Mouse (Mus musculus) liver, embryonic 14.5 days (tissue): Measurements from ENCODE around the gene Ndufb7. TPM values are rescaled to one million over a fixed set of nuclear protein-coding genes. Genes with fewer than 3 reads are reported as not detected.

Source experiments
- ATAC-seq: fragments of 200-750 bp; cut with Nextera tagmentation; 2 replicates; pipeline ENCODE4 v1.8.0; 2017; ENCODE audit warnings: moderate number of reproducible peaks, mild to moderate bottlenecking, moderate library complexity; ENCODE audit not compliant: insufficient read depth
- DNase-seq, 3 experiments: peaks; one replicate each; pipeline ENCODE4 v3.0.0-alpha.2; 2012 to 2013; ENCODE audit warnings: low read depth in 3 of 3, low spot score in 3 of 3
- H3K27ac ChIP-seq: fragments of 300-500 bp; sonication (generic); 2 replicates; pipeline ENCODE4 v1.5.1; 2014; ENCODE audit warnings: moderate library complexity, mild to moderate bottlenecking, control low read depth, inconsistent platforms
- H3K27me3 ChIP-seq: fragments of 300-500 bp; sonication (generic); 2 replicates; pipeline ENCODE4 v1.6.1; 2014; ENCODE audit warnings: mild to moderate bottlenecking, low read length, moderate library complexity; ENCODE audit not compliant: control insufficient read depth, insufficient read depth
- H3K36me3 ChIP-seq: fragments of 300-500 bp; sonication (generic); replicated peaks from 2 replicates; pipeline ENCODE4 v1.6.1; 2014; ENCODE audit warnings: low read depth; ENCODE audit not compliant: control insufficient read depth, insufficient read depth
- H3K4me1 ChIP-seq, 2 experiments: fragments of 200-500 bp in 1 of 2; fragments of 300-500 bp in 1 of 2; sonication (generic) in 1 of 2; replicated peaks; 2 replicates each; pipeline ENCODE4 v1.6.1; 2012 to 2014; ENCODE audit warnings: antibody characterized with exemption in 1 of 2, inconsistent platforms in 1 of 2, low read length in 1 of 2; ENCODE audit not compliant: control insufficient read depth in 2 of 2, insufficient read depth in 2 of 2
- H3K4me2 ChIP-seq: fragments of 300-500 bp; sonication (generic); 2 replicates; pipeline ENCODE4 v1.6.1; 2014; ENCODE audit warnings: low read depth, mild to moderate bottlenecking, control low read depth, moderate library complexity
- H3K4me3 ChIP-seq, 2 experiments: fragments of 200-500 bp in 1 of 2; fragments of 300-500 bp in 1 of 2; sonication (generic) in 1 of 2; 2 replicates each; pipeline ENCODE4 v1.5.1; 2012 to 2014; ENCODE audit warnings: low read depth in 2 of 2, low read length in 2 of 2, mild to moderate bottlenecking in 2 of 2, control low read depth in 1 of 2, inconsistent platforms in 1 of 2, moderate library complexity in 1 of 2; ENCODE audit not compliant: insufficient read depth in 1 of 2
- H3K9ac ChIP-seq: fragments of 300-500 bp; sonication (generic); replicated peaks from 2 replicates; pipeline ENCODE4 v1.6.1; 2014; ENCODE audit warnings: mild to moderate bottlenecking, control low read depth, moderate library complexity
- H3K9me3 ChIP-seq: fragments of 300-500 bp; sonication (generic); 2 replicates; pipeline ENCODE4 v1.6.1; 2016; ENCODE audit warnings: low read length, mixed read lengths; ENCODE audit not compliant: control insufficient read depth
- CTCF ChIP-seq: IDR thresholded peaks from 2 replicates; pipeline ENCODE4 v1.5.1; 2016; ENCODE audit warnings: antibody characterized with exemption, low read depth, control low read depth
- EP300 ChIP-seq: IDR thresholded peaks from 2 replicates; pipeline ENCODE4 v1.6.1; 2016; ENCODE audit warnings: antibody characterized with exemption, low read depth
- WGBS: fragments of 180-500 bp; shearing (Covaris S2); extraction: QIAGEN DNeasy Blood & Tissue Kit; methylation state at CpG from one replicate; pipeline ENCODE4 v1.1.7; 2014; ENCODE audit not compliant: insufficient replicate concordance; 5-methylcytosine and 5-hydroxymethylcytosine counted together
- polyA plus RNA-seq, 2 experiments: library from polyadenylated mRNA; depleted of rRNA in 1 of 2; stranded (reverse) in 1 of 2; unstranded in 1 of 2; fragments of >200 nt; fragmentation: Nextera tagmentation in 1 of 2; extraction: Ambion mirVana in 1 of 2; gene quantifications; 2 replicates each; pipeline versions ENCODE4 v1.2.1 to v1.2.3; 2012 to 2014

Ndufb7 gene
- polyA plus RNA-seq, 2 experiments: 197 to 290 TPM

DNA sequence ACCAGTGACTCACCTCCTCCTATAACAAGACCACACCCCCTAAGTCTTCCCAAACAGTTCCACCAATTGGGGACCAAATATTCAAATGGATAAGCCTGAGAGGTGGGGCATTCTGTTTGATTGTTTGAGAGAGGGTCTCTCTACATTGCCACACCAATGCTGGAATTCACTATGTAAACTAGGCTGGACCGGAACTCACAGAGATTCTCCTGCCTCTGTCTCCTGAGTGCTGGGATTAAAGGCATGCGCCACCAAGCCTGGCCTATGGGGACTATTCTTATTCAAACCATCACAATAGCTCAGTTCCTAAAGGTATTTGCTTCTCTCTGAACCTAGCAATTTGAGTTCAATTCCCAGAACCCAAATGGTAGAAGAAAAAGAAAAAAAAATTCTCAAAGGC lies 52.1 kb downstream of the Ndufb7 start:
- Histone ChIP-seq H3K4me2 (no peak overlapping the region), H3K27me3 (no peaks in the 10 kb centered on the region), H3K27ac (no peak overlapping the region), H3K9ac (no peak overlapping the region), H3K36me3 (peaks cover 6% of the 10 kb centered on the region), H3K4me1 (peaks cover 12 to 14% of the 10 kb centered on the region in 2 experiments), H3K4me3 (no peak overlapping the region), H3K9me3 (no peaks in the 10 kb centered on the region)
- 94% methylated on average over 2 of the region's 2 CpGs for WGBS
- no peak for TF ChIP-seq EP300
- no peak for TF ChIP-seq CTCF
- no peak for DNase-seq
- no peak for ATAC-seq

DNA sequence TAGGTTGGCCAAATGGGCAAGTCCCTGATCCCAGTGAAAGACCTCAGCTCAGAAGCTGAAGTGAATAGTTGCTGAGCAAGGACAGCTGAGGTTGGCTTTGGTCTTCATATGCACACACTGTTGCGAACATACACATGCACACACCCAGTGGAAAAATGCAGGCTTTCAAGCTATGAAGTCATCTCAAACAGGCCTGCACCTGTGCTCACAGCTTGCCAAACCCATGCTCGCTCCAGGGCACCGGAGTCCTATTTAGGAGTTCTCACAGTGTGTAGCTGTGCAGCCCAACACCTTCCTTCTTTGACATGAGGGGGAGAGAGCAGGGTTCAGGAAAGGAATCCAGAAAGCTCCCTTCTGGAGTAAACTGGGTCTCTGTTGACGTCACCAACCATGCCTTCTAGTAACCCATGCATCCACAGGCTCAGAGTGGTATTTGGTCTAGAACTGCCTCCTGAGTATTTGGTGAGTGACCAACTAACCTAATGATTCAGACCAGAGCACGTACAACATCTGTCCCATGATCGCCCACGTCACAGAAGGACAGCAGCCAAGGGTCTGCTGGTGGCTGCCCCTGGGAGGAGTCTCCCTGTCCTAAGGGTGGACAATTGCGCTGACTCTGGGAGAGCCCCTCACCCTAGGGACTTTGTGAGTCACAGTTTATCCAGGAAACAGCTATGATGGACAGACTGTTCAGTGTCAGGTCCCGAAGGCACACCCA lies 53.3 kb downstream of the Ndufb7 start:
- TF ChIP-seq CTCF: no peak
- no peak for TF ChIP-seq EP300
- DNase-seq: no peak
- Histone ChIP-seq H3K4me2 (no peak overlapping the region), H3K27ac (no peak overlapping the region), H3K9ac (no peak overlapping the region), H3K27me3 (no peaks in the 10 kb centered on the region), H3K9me3 (no peaks in the 10 kb centered on the region), H3K4me1 (peaks cover 21 to 22% of the 10 kb centered on the region in 2 experiments), H3K36me3 (no peaks in the 10 kb centered on the region; the same call in 1 of the 2 replicates), H3K4me3 (no peak overlapping the region)
- WGBS: 83% methylated on average over 9 of the region's 9 CpGs
- no peak for ATAC-seq

Other genes with a start within 250 kb of the Ndufb7 start
- gene Elmod2, start 234.2 kb upstream of the Ndufb7 start, polyA plus RNA-seq (2012; rRNA removed): 2.1 and 2.9 TPM in 2 replicates
- 6.3 and 6.6 TPM in 2 replicates for gene Elmod2, start 234.2 kb upstream of the Ndufb7 start, polyA plus RNA-seq (2014; fragmentation: Nextera tagmentation; extraction: Ambion mirVana)
- not detected in 2 replicates for gene Mgat4d, start 218.2 kb upstream of the Ndufb7 start, polyA plus RNA-seq (2012; rRNA removed)
- gene Mgat4d, start 218.2 kb upstream of the Ndufb7 start, polyA plus RNA-seq (2014; fragmentation: Nextera tagmentation; extraction: Ambion mirVana): not detected in 2 replicates
- 0.12 and 0.26 TPM in 2 replicates for gene Clgn, start 176.8 kb upstream of the Ndufb7 start, polyA plus RNA-seq (2012; rRNA removed)
- 0.39 and 0.54 TPM in 2 replicates for gene Clgn, start 176.8 kb upstream of the Ndufb7 start, polyA plus RNA-seq (2014; fragmentation: Nextera tagmentation; extraction: Ambion mirVana)
- 23.6 and 40.3 TPM in 2 replicates for gene Scoc, start 108.3 kb upstream of the Ndufb7 start, polyA plus RNA-seq (2012; rRNA removed)
- 65.5 and 72.5 TPM in 2 replicates for gene Scoc, start 108.3 kb upstream of the Ndufb7 start, polyA plus RNA-seq (2014; fragmentation: Nextera tagmentation; extraction: Ambion mirVana)
- not detected in 2 replicates for gene Olfr370, start 30.9 kb upstream of the Ndufb7 start, polyA plus RNA-seq (2012; rRNA removed)
- not detected in 2 replicates for gene Olfr370, start 30.9 kb upstream of the Ndufb7 start, polyA plus RNA-seq (2014; fragmentation: Nextera tagmentation; extraction: Ambion mirVana)
- gene Tecr, start 41.3 kb downstream of the Ndufb7 start, polyA plus RNA-seq (2012; rRNA removed): 176 and 217 TPM in 2 replicates
- gene Tecr, start 41.3 kb downstream of the Ndufb7 start, polyA plus RNA-seq (2014; fragmentation: Nextera tagmentation; extraction: Ambion mirVana): 294 and 325 TPM in 2 replicates
- gene Dnajb1, start 41.5 kb downstream of the Ndufb7 start, polyA plus RNA-seq (2012; rRNA removed): 26.1 and 32.7 TPM in 2 replicates
- 37.6 and 37.8 TPM in 2 replicates for gene Dnajb1, start 41.5 kb downstream of the Ndufb7 start, polyA plus RNA-seq (2014; fragmentation: Nextera tagmentation; extraction: Ambion mirVana)
- gene Gipc1, start 86.0 kb downstream of the Ndufb7 start, polyA plus RNA-seq (2012; rRNA removed): 22.5 and 27.2 TPM in 2 replicates
- 32.5 and 34.7 TPM in 2 replicates for gene Gipc1, start 86.0 kb downstream of the Ndufb7 start, polyA plus RNA-seq (2014; fragmentation: Nextera tagmentation; extraction: Ambion mirVana)
- gene Ptger1, start 100.0 kb downstream of the Ndufb7 start, polyA plus RNA-seq (2012; rRNA removed): 0.09 and 0.19 TPM in 2 replicates
- gene Ptger1, start 100.0 kb downstream of the Ndufb7 start, polyA plus RNA-seq (2014; fragmentation: Nextera tagmentation; extraction: Ambion mirVana): 0.18 and 0.47 TPM in 2 replicates
- gene Pkn1, start 132.5 kb downstream of the Ndufb7 start, polyA plus RNA-seq (2012; rRNA removed): 8.7 and 9.5 TPM in 2 replicates
- 6.9 TPM in 2 replicates for gene Pkn1, start 132.5 kb downstream of the Ndufb7 start, polyA plus RNA-seq (2014; fragmentation: Nextera tagmentation; extraction: Ambion mirVana)
- 92.3 and 110 TPM in 2 replicates for gene Ddx39, start 148.5 kb downstream of the Ndufb7 start, polyA plus RNA-seq (2012; rRNA removed)
- gene Ddx39, start 148.5 kb downstream of the Ndufb7 start, polyA plus RNA-seq (2014; fragmentation: Nextera tagmentation; extraction: Ambion mirVana): 191 and 199 TPM in 2 replicates
- 8.6 and 11.3 TPM in 2 replicates for gene Adgre5, start 174.7 kb downstream of the Ndufb7 start, polyA plus RNA-seq (2012; rRNA removed)
- gene Adgre5, start 174.7 kb downstream of the Ndufb7 start, polyA plus RNA-seq (2014; fragmentation: Nextera tagmentation; extraction: Ambion mirVana): 8.7 and 8.9 TPM in 2 replicates